Mouse (Mus musculus): ENCODE data around the gene Cd207.
A peak's percentile ranks its signal among the peaks of the same experiment; 100 is the strongest.

DNA sequence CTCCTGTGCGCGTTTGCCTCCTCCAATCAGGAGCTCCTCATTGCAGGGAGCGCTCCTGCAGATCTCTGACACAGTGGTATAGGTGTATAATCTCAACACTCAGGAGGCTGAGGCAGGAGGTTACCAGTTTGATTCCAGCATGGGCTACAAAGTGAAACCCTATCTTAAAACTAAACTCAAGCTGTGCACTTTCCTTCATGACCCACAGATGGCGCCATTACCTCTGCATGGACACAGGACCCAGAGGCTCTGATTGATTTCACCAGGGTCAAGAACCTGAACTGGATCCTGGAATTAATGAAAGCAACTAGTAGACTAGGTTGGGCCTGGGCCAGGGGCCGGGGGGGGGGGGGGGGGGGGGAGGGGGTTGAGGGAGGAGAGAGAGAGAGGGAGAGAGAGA, 12.6 kb upstream of the Cd207 start:
- TF ChIP-seq CTCF (IDR thresholded peaks at IDR 0.05; ENCODE audit: extremely low read depth, insufficient read length, insufficient replicate concordance, low read depth, low read length) (peak; percentile 49; the same call in 1 of the 2 replicates), POLR2A (IDR thresholded peaks at IDR 0.05; ENCODE audit: low read depth, low read length) (no peak)

Data from small intestine, adult 2 months (tissue).